Mouse (Mus musculus) layer of hippocampus, adult 6 months (tissue): Measurements from ENCODE around the gene Bhlhe23. TPM values are rescaled to one million over a fixed set of nuclear protein-coding genes. Genes with fewer than 3 reads are reported as not detected.

Experiments
- long read RNA-seq, 2 experiments: library from polyadenylated mRNA; unstranded; transcript quantifications; one replicate each; pipeline ENCODE4 v2.0.0; 2019 to 2020
- polyA plus RNA-seq: library from polyadenylated mRNA; unstranded; fragments of <200 nt; fragmentation: Nextera tagmentation; gene quantifications from 2 replicates; pipeline ENCODE4 v1.2.3, GENCODE M21; 2021

Bhlhe23 gene
- polyA plus RNA-seq: 0.18 and 0.19 TPM in 2 replicates
- long read RNA-seq, experiment 1: 0 reads
- long read RNA-seq, experiment 2, partial matches to known transcripts: 0 of 3 reads
- long read RNA-seq, experiment 2, other reads (novel, unspliced or antisense): 0 of 3 reads

GRCm38 (mm10) chr2:180776793-180777192, at the start of gene Bhlhe23:
TSS of gene Bhlhe23 (minus strand) at chr2:180776900.

GRCm38 (mm10) chr2:180724585-180725413, 51.9 kb downstream of the Bhlhe23 start, which contains the start of gene Slc17a9:
TSS of gene Slc17a9 (plus strand) at chr2:180725263.

Other genes starting within 250 kb of the Bhlhe23 start
- 5.0 and 5.1 TPM in 2 replicates for gene Mrgbp, start 195.6 kb downstream of the Bhlhe23 start, polyA plus RNA-seq
- 11.7 and 12.2 TPM in 2 replicates for gene Ogfr, start 187.7 kb downstream of the Bhlhe23 start, polyA plus RNA-seq
- gene Col9a3, start 179.1 kb downstream of the Bhlhe23 start, polyA plus RNA-seq: 3.3 and 14.9 TPM in 2 replicates
- 0.11 and 0.15 TPM in 2 replicates for gene Tcfl5, start 134.2 kb downstream of the Bhlhe23 start, polyA plus RNA-seq
- 10.8 and 13.6 TPM in 2 replicates for gene Dido1, start 66.9 kb downstream of the Bhlhe23 start, polyA plus RNA-seq
- 23.1 and 29.2 TPM in 2 replicates for gene Gid8, start 66.8 kb downstream of the Bhlhe23 start, polyA plus RNA-seq
- gene Slc17a9, start 51.6 kb downstream of the Bhlhe23 start, polyA plus RNA-seq: 0.18 TPM in 1 of 2 replicates, not detected in the other
- gene Ythdf1, start 144.0 kb upstream of the Bhlhe23 start, polyA plus RNA-seq: 5.2 and 5.4 TPM in 2 replicates
- 0.48 and 0.62 TPM in 2 replicates for gene Birc7, start 152.1 kb upstream of the Bhlhe23 start, polyA plus RNA-seq
- 160 and 162 TPM in 2 replicates for gene Nkain4, start 177.8 kb upstream of the Bhlhe23 start, polyA plus RNA-seq
- 88.1 and 93.7 TPM in 2 replicates for gene Arfgap1, start 190.3 kb upstream of the Bhlhe23 start, polyA plus RNA-seq
- 0.09 and 0.28 TPM in 2 replicates for gene Col20a1, start 209.6 kb upstream of the Bhlhe23 start, polyA plus RNA-seq